Mouse (Mus musculus) lung, embryonic 14.5 days (tissue): ENCODE results near the gene Rhoa. TPM values are rescaled to one million over a fixed set of nuclear protein-coding genes. Genes with fewer than 3 reads are reported as not detected.

Experiments used
- ATAC-seq: fragments of 200-750 bp; cut with Nextera tagmentation; 2 replicates; pipeline ENCODE4 v1.8.0; 2017; ENCODE audit warnings: mild to moderate bottlenecking, moderate TSS enrichment, moderate library complexity; ENCODE audit not compliant: insufficient read depth
- DNase-seq: peaks from one replicate; pipeline ENCODE4 v3.0.0-alpha.2; 2015
- H3K27ac ChIP-seq: fragments of 300-500 bp; sonication (generic); 2 replicates; pipeline ENCODE4 v1.5.1; 2014; ENCODE audit warnings: low read depth, mild to moderate bottlenecking, moderate library complexity
- H3K27me3 ChIP-seq: fragments of 300-500 bp; sonication (generic); 2 replicates; pipeline ENCODE4 v1.6.1; 2014; ENCODE audit warnings: low read length, control low read depth; ENCODE audit not compliant: insufficient read depth
- H3K36me3 ChIP-seq: fragments of 300-500 bp; sonication (generic); 2 replicates; pipeline ENCODE4 v1.6.1; 2014; ENCODE audit warnings: control low read depth; ENCODE audit not compliant: insufficient read depth
- H3K4me1 ChIP-seq: fragments of 300-500 bp; sonication (generic); 2 replicates; pipeline ENCODE4 v1.6.1; 2014; ENCODE audit warnings: antibody characterized with exemption, control low read depth; ENCODE audit not compliant: insufficient read depth
- H3K4me2 ChIP-seq: fragments of 300-500 bp; sonication (generic); 2 replicates; pipeline ENCODE4 v1.6.1; 2014; ENCODE audit warnings: mild to moderate bottlenecking
- H3K4me3 ChIP-seq: fragments of 300-500 bp; sonication (generic); 2 replicates; pipeline ENCODE4 v1.5.1; 2014; ENCODE audit warnings: low read depth, low read length
- H3K9ac ChIP-seq: fragments of 300-500 bp; sonication (generic); 2 replicates; pipeline ENCODE4 v1.6.1; 2014
- H3K9me3 ChIP-seq: fragments of 300-500 bp; sonication (generic); 2 replicates; pipeline ENCODE4 v1.6.1; 2016; ENCODE audit warnings: low read depth, low read length, control low read depth
- CTCF ChIP-seq: IDR thresholded peaks from 2 replicates; pipeline ENCODE4 v1.5.1; 2016; ENCODE audit warnings: antibody characterized with exemption, low read depth
- WGBS: fragments of 180-500 bp; shearing (Covaris S2); extraction: QIAGEN DNeasy Blood & Tissue Kit; methylation state at CpG from one replicate; pipeline ENCODE4 v1.1.7; 2014; 5-methylcytosine and 5-hydroxymethylcytosine counted together
- polyA plus RNA-seq: library from polyadenylated mRNA; unstranded; fragments of >200 nt; fragmentation: Nextera tagmentation; extraction: Ambion mirVana; gene quantifications from 2 replicates; pipeline ENCODE4 v1.2.1, GENCODE M21; 2014

Gene Rhoa
- polyA plus RNA-seq, 1 experiment from 2014 or later: 332 TPM

DNA sequence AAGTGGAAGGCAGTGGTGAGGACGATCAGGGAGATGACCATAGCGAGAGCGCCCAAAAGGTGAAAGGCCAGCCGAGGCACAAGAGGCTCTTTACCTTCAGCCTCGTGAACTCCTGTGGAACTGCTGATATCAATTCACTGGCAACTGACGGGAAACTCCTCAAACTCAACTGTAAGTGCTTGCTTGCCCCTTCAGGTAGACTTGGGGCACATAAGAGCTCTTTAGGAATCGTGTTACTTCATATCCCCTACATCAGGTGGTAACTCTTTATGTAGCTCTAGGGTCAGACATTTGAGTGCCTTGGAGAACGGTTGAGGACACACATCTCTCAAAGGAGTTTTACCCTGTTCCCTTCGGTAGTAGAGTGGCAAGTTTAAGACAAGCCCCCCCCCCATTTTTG lies 75.5 kb downstream of the Rhoa start:
- Histone ChIP-seq H3K27ac (no peak overlapping the region), H3K27me3 (no peaks in the 10 kb centered on the region), H3K4me1 (no peaks in the 10 kb centered on the region), H3K9ac (no peak overlapping the region), H3K4me2 (no peak overlapping the region), H3K36me3 (peaks cover 91% of the 10 kb centered on the region), H3K4me3 (no peak overlapping the region), H3K9me3 (no peaks in the 10 kb centered on the region)
- WGBS: 80% methylated on average over 9 of the region's 9 CpGs
- TF ChIP-seq CTCF: no peak
- DNase-seq: no peak
- ATAC-seq: no peak

DNA sequence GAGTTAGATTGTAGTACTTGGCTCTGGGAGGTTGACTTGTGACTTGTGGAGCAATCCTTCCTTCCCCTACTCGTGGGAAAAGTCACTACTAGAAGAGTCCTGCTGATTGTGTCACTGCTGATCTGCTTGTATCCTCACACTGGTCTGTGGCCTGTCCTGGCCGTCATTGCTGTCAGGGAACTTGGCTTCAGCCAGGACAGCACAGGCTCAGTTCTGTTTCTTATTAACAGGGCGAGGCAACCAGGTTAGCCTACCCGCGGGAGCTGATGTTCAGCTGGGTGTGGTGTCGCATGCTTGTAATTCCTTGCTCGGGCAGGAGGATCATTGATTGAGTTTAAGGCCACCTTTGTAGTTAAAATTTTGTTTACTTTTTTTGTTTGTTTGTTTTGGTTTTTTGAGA lies 79.1 kb downstream of the Rhoa start:
- H3K4me1 ChIP-seq: no peaks in the 10 kb centered on the region
- no peaks in the 10 kb centered on the region for H3K27me3 ChIP-seq
- peaks cover 90% of the 10 kb centered on the region for H3K36me3 ChIP-seq
- no peak overlapping the region for H3K27ac ChIP-seq
- no peak for ATAC-seq
- WGBS: 61% methylated on average over 7 of the region's 7 CpGs
- no peak overlapping the region for H3K4me2 ChIP-seq
- H3K9me3 ChIP-seq: no peaks in the 10 kb centered on the region
- H3K9ac ChIP-seq: no peak overlapping the region
- TF ChIP-seq CTCF: no peak
- DNase-seq: no peak
- H3K4me3 ChIP-seq: no peak overlapping the region

DNA sequence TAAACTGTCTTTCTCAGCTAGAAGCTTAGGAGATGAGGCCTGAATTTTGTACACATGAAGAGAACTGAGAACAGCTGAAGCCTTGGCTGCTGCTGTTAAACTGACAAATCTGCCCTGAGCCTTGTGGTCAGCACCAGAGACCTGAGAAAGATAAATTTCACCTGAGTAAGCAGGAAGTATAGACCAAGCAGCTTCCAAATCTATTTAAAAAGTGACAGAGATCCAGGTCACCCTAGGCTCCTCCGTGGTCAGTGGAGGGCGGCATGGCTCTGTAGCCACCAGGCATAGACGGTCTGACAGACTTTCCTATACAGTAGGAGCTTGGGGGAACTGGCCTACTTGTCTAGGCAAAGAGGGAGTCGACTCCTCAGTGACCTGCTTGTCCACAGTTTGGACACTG lies 80.9 kb downstream of the Rhoa start:
- no peak for DNase-seq
- no peaks in the 10 kb centered on the region for H3K27me3 ChIP-seq
- H3K9me3 ChIP-seq: no peaks in the 10 kb centered on the region
- peaks cover 92% of the 10 kb centered on the region for H3K36me3 ChIP-seq
- H3K4me3 ChIP-seq: no peak overlapping the region
- H3K27ac ChIP-seq: no peak overlapping the region
- H3K4me2 ChIP-seq: no peak overlapping the region
- H3K4me1 ChIP-seq: no peaks in the 10 kb centered on the region
- 85% methylated on average over 4 of the region's 4 CpGs for WGBS
- no peak overlapping the region for H3K9ac ChIP-seq
- ATAC-seq: no peak
- TF ChIP-seq CTCF: no peak

Other genes with a start within 250 kb of the Rhoa start
- gene Mst1, start 225.7 kb upstream of the Rhoa start, polyA plus RNA-seq: 0.18 and 0.20 TPM in 2 replicates
- gene Rnf123, start 222.8 kb upstream of the Rhoa start, polyA plus RNA-seq: 27.9 and 30.9 TPM in 2 replicates
- gene Apeh, start 211.5 kb upstream of the Rhoa start, polyA plus RNA-seq: 49.4 and 49.9 TPM in 2 replicates
- gene Bsn, start 115.7 kb upstream of the Rhoa start, polyA plus RNA-seq: 0.15 and 0.24 TPM in 2 replicates
- gene Dag1, start 42.2 kb upstream of the Rhoa start, polyA plus RNA-seq: 102 and 106 TPM in 2 replicates
- gene Nicn1, start 15.7 kb upstream of the Rhoa start, polyA plus RNA-seq: 33.1 and 34.3 TPM in 2 replicates
- gene Amt, start 9.3 kb upstream of the Rhoa start, polyA plus RNA-seq: 20.9 and 21.3 TPM in 2 replicates
- 20.1 and 24.9 TPM in 2 replicates for gene Tcta, start within 50 bp of the Rhoa start, polyA plus RNA-seq
- gene Gpx1, start 32.8 kb downstream of the Rhoa start, polyA plus RNA-seq: 617 and 664 TPM in 2 replicates
- gene Usp4, start 41.7 kb downstream of the Rhoa start, polyA plus RNA-seq: 110 and 113 TPM in 2 replicates
- 0.78 and 1.1 TPM in 2 replicates for gene 1700102P08Rik, start 86.7 kb downstream of the Rhoa start, polyA plus RNA-seq
- 3.0 and 4.1 TPM in 2 replicates for gene Ccdc36, start 122.4 kb downstream of the Rhoa start, polyA plus RNA-seq
- gene BC048562, start 130.4 kb downstream of the Rhoa start, polyA plus RNA-seq: not detected in 2 replicates
- 46.7 and 46.9 TPM in 2 replicates for gene Ccdc71, start 154.4 kb downstream of the Rhoa start, polyA plus RNA-seq
- gene Klhdc8b, start 155.5 kb downstream of the Rhoa start, polyA plus RNA-seq: 46.4 and 46.7 TPM in 2 replicates
- 47.9 and 48.6 TPM in 2 replicates for gene Lamb2, start 173.6 kb downstream of the Rhoa start, polyA plus RNA-seq
- gene Usp19, start 184.5 kb downstream of the Rhoa start, polyA plus RNA-seq: 56.9 and 63.3 TPM in 2 replicates
- gene Qars, start 201.6 kb downstream of the Rhoa start, polyA plus RNA-seq: 97.1 and 97.7 TPM in 2 replicates
- 139 and 145 TPM in 2 replicates for gene Qrich1, start 210.7 kb downstream of the Rhoa start, polyA plus RNA-seq